Mouse (Mus musculus) midbrain, embryonic 14.5 days (tissue): ENCODE data around the gene Kcng3. TPM values are rescaled to one million over a fixed set of nuclear protein-coding genes. Genes with fewer than 3 reads are reported as not detected.

Experiments used
- ATAC-seq: fragments of 200-750 bp; cut with Nextera tagmentation; 2 replicates; pipeline ENCODE4 v1.8.0; 2017; ENCODE audit warnings: moderate number of reproducible peaks, moderate library complexity; ENCODE audit not compliant: low FRiP score, low TSS enrichment
- DNase-seq: peaks from one replicate; pipeline ENCODE4 v3.0.0-alpha.2; 2015
- H3K27ac ChIP-seq: fragments of 300-500 bp; sonication (generic); replicated peaks from 2 replicates; pipeline ENCODE4 v1.5.1; 2014; ENCODE audit warnings: mild to moderate bottlenecking, low read depth, low read length, moderate library complexity
- H3K27me3 ChIP-seq: fragments of 300-500 bp; sonication (generic); 2 replicates; pipeline ENCODE4 v1.6.1; 2014; ENCODE audit warnings: low read length, control low read depth, mixed read lengths; ENCODE audit not compliant: control insufficient read depth, insufficient read depth
- H3K36me3 ChIP-seq: fragments of 300-500 bp; sonication (generic); 2 replicates; pipeline ENCODE4 v1.6.1; 2014; ENCODE audit warnings: low read length, control low read depth; ENCODE audit not compliant: control insufficient read depth, insufficient read depth
- H3K4me1 ChIP-seq: fragments of 300-500 bp; sonication (generic); 2 replicates; pipeline ENCODE4 v1.6.1; 2014; ENCODE audit warnings: mild to moderate bottlenecking, antibody characterized with exemption, low read length, control low read depth; ENCODE audit not compliant: control insufficient read depth, insufficient read depth
- H3K4me2 ChIP-seq: fragments of 300-500 bp; sonication (generic); 2 replicates; pipeline ENCODE4 v1.6.1; 2014; ENCODE audit warnings: mild to moderate bottlenecking, low read length, moderate library complexity
- H3K4me3 ChIP-seq: fragments of 300-500 bp; sonication (generic); replicated peaks from 2 replicates; pipeline ENCODE4 v1.5.1; 2014; ENCODE audit warnings: low read depth, low read length
- H3K9ac ChIP-seq: fragments of 300-500 bp; sonication (generic); replicated peaks from 2 replicates; pipeline ENCODE4 v1.6.1; 2014; ENCODE audit warnings: mild to moderate bottlenecking, low read length, moderate library complexity
- H3K9me3 ChIP-seq: fragments of 300-500 bp; sonication (generic); 2 replicates; pipeline ENCODE4 v1.6.1; 2016; ENCODE audit warnings: low read length, control low read depth, mixed read lengths; ENCODE audit not compliant: control insufficient read depth
- WGBS: fragments of 180-500 bp; shearing (Covaris S2); extraction: QIAGEN DNeasy Blood & Tissue Kit; methylation state at CpG from one replicate; pipeline ENCODE4 v1.1.7; 2014; 5-methylcytosine and 5-hydroxymethylcytosine counted together
- polyA plus RNA-seq: library from polyadenylated mRNA; unstranded; fragments of >200 nt; fragmentation: Nextera tagmentation; extraction: Ambion mirVana; gene quantifications from 2 replicates; pipeline ENCODE4 v1.2.1, GENCODE M21; 2014

Gene Kcng3
- polyA plus RNA-seq, 1 experiment from 2014 or later: not detected

DNA sequence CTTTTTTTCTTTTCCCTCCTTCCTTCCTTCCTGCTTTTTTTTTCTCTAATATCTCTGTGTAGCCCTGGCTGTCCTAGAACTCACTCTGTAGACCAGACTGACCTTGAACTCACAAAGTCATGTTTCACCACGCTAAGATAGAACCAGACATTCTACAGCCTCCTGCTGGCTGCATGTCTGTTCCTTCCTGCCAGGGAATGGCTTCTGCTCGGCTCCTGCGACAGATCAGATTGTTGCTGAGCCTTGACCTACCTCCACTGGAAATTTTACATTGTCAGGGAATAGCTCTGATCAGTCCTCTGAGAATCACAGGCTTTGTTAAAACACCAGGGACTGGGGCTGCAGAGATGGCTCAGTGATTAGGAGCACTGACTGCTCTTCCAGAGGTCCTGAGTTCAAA, 24.0 kb upstream of the Kcng3 start:
- WGBS: 80% methylated on average over 3 of the region's 3 CpGs
- H3K36me3 ChIP-seq: no peaks in the 10 kb centered on the region
- DNase-seq: no peak
- H3K9me3 ChIP-seq: no peaks in the 10 kb centered on the region
- ATAC-seq: no peak
- H3K27me3 ChIP-seq: no peaks in the 10 kb centered on the region
- no peak overlapping the region for H3K27ac ChIP-seq
- H3K9ac ChIP-seq: no peak overlapping the region
- H3K4me2 ChIP-seq: no peak overlapping the region
- H3K4me1 ChIP-seq: no peaks in the 10 kb centered on the region
- no peak overlapping the region for H3K4me3 ChIP-seq

DNA sequence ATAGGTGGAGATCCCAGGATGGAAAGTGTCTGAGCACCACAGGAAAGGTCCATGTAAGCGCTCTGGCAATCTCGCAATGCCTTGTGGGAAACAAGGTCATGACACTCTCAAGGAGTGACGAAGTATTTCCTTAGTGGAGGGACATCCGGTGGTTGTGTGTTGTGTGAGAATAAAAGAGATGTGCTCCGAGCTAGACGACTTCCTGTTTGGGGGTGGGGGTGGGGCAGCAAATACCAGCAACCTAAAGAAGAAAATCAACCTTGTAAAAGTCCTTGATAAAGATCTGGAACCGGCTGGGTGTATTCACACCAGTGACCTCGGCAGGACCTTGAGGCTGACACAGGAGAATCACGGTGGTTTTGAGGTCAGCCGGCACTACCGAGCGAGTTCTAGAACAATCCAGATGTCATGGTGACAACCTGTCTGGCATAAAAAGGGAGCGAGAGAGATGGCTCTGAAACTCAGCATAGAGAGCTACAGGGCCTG, 23.0 kb upstream of the Kcng3 start:
- Histone ChIP-seq H3K27me3 (no peaks in the 10 kb centered on the region), H3K27ac (no peak overlapping the region), H3K9ac (no peak overlapping the region), H3K4me2 (no peak overlapping the region), H3K9me3 (no peaks in the 10 kb centered on the region), H3K4me3 (no peak overlapping the region), H3K36me3 (no peaks in the 10 kb centered on the region), H3K4me1 (no peaks in the 10 kb centered on the region)
- ATAC-seq (no peak), DNase-seq (no peak)
- 88% methylated on average over 13 of the region's 13 CpGs for WGBS

DNA sequence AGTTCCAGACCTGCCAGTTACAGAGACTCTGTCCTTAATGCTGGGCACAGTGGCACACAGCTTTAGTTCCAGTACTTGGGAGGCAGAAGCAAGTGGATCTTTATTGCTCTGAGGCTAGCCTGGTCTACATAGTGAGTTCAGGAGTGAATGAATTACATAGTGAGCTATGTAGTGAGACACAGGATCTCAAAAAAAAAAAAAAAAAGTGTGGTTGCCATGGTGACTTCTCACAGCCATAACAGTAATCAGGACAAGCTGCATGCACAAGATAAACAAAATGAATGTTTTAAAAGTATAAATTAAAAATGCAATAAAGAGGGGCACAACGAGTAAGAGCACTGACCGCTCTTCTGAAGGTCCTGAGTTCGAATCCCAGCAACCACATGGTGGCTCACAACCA, 21.9 kb upstream of the Kcng3 start:
- no peak overlapping the region for H3K4me3 ChIP-seq
- H3K36me3 ChIP-seq: no peaks in the 10 kb centered on the region
- ATAC-seq (no peak), DNase-seq (no peak)
- H3K27ac ChIP-seq: no peak overlapping the region
- no peak overlapping the region for H3K9ac ChIP-seq
- H3K27me3 ChIP-seq: no peaks in the 10 kb centered on the region
- no peaks in the 10 kb centered on the region for H3K9me3 ChIP-seq
- WGBS: 89% methylated on average over 3 of the region's 3 CpGs
- H3K4me2 ChIP-seq: no peak overlapping the region
- no peaks in the 10 kb centered on the region for H3K4me1 ChIP-seq

GRCm38 (mm10) chr17:83650932-83651682, 19.4 kb upstream of the Kcng3 start:
- H3K4me1 ChIP-seq: no peaks in the 10 kb centered on the region
- DNase-seq (no peak), ATAC-seq (no peak)
- H3K4me2 ChIP-seq: no peak overlapping the region
- no peak overlapping the region for H3K4me3 ChIP-seq
- H3K9ac ChIP-seq: no peak overlapping the region
- H3K36me3 ChIP-seq: no peaks in the 10 kb centered on the region
- H3K27me3 ChIP-seq: no peaks in the 10 kb centered on the region
- H3K9me3 ChIP-seq: no peaks in the 10 kb centered on the region
- WGBS: 82% methylated on average over 7 of the region's 7 CpGs
- H3K27ac ChIP-seq: no peak overlapping the region

- Histone ChIP-seq H3K4me2 (no peak overlapping the region), H3K9ac (no peak overlapping the region), H3K27me3 (no peaks in the 10 kb centered on the region), H3K4me1 (no peaks in the 10 kb centered on the region), H3K27ac (no peak overlapping the region), H3K4me3 (no peak overlapping the region), H3K36me3 (no peaks in the 10 kb centered on the region), H3K9me3 (no peaks in the 10 kb centered on the region)
- 93% methylated on average over 3 of the region's 3 CpGs for WGBS
- DNase-seq: no peak
- no peak for ATAC-seq
Measured at GRCm38 (mm10) chr17:83649986-83650385, 18.3 kb upstream of the Kcng3 start.

DNA sequence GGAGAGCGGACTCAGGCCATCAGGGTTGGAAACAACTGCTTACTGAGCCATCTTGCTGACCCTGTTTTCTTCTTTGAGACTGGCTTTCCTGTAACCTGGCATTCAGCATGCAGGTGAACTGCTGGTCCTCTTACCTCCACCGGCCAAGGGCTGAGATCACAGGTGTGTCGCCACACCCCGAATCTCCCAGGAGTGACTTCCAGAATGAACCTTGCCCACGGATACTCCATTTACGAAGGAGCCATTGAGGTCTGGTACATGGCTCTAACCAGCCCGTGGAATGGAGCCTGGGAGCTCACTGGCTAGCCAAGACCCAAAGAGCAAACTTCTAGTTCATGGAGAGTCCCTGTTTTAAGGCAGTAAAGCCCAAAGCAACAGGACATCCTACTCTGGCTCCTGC, 15.7 kb upstream of the Kcng3 start:
- Histone ChIP-seq H3K4me2 (no peak overlapping the region), H3K9ac (no peak overlapping the region), H3K27me3 (no peaks in the 10 kb centered on the region), H3K27ac (no peak overlapping the region), H3K4me1 (no peaks in the 10 kb centered on the region), H3K36me3 (no peaks in the 10 kb centered on the region), H3K9me3 (no peaks in the 10 kb centered on the region), H3K4me3 (no peak overlapping the region)
- 95% methylated on average over 7 of the region's 7 CpGs for WGBS
- DNase-seq: no peak
- ATAC-seq: no peak

- H3K9ac ChIP-seq: no peak overlapping the region
- H3K4me3 ChIP-seq: no peak overlapping the region
- no peak for ATAC-seq
- no peaks in the 10 kb centered on the region for H3K27me3 ChIP-seq
- no peak overlapping the region for H3K27ac ChIP-seq
- H3K4me1 ChIP-seq: no peaks in the 10 kb centered on the region
- no peaks in the 10 kb centered on the region for H3K36me3 ChIP-seq
- WGBS: 89% methylated on average over 8 of the region's 8 CpGs
- H3K4me2 ChIP-seq: no peak overlapping the region
- DNase-seq: no peak
- H3K9me3 ChIP-seq: no peaks in the 10 kb centered on the region
Measured at GRCm38 (mm10) chr17:83646425-83647163, 14.9 kb upstream of the Kcng3 start.

DNA sequence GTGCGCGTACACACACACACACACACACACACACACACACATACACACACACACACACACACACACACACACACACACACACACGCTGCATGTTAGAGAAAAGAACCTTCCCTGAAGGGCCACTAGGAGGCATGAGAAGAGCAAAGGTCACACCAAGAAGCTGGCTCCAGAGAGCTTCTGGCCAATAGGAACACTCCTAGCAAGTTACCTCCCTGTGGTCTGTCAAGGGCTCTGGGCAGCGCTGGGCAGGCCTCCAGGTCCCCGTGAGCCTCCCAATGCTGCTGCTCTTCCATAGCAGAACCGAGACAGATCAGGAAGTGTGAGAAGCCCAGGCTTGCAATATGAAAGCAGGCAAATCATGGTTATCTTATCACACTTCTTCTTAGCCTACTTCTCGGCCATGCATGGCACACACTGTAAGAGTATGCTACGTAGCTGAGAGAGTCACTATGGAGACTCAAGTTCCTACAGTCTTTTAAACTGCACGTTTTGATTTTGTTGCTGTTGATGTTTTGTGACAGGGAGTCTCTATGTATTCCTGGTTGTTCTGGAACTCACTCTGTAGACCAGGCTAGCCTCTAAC, 13.6 kb upstream of the Kcng3 start:
- ATAC-seq (no peak), DNase-seq (no peak)
- Histone ChIP-seq H3K27me3 (no peaks in the 10 kb centered on the region), H3K36me3 (no peaks in the 10 kb centered on the region), H3K9me3 (no peaks in the 10 kb centered on the region), H3K27ac (no peak overlapping the region), H3K4me2 (no peak overlapping the region), H3K4me3 (no peak overlapping the region), H3K9ac (no peak overlapping the region), H3K4me1 (no peaks in the 10 kb centered on the region)
- WGBS: 60% methylated on average over 9 of the region's 9 CpGs
